Mouse (Mus musculus): ENCODE data around the gene A230072I06Rik. TPM values are rescaled to one million over a fixed set of nuclear protein-coding genes. Genes with fewer than 3 reads are reported as not detected.

Gene A230072I06Rik
- total and polyA plus RNA-seq, 3 experiments = not detected

DNA sequence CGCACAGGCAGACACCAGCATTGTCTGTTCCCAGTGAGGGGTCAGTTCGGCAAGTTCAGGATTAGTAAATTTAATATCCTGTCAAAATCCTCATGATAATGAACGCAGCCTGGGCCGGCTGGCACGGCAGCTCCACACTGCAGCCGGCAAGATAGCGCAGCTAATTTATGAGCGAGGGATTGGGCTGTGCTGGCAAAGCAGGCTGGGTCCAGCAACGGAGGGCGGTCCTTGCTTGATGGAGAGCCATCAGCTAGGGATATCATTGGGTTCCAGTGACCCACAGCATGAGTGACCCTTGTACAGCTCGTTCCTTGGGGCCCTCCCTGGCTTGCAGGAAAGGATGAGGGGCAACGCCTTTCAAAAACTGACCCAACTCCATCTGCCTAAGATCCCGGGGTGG is 48.6 kb downstream of the A230072I06Rik start:
- Histone ChIP-seq H3K9me3 (replicated peaks; ENCODE audit: insufficient read depth, low read length) (no peaks in the 10 kb centered on the region), H3K79me2 (ENCODE audit: control insufficient read depth, insufficient read depth, low read length, poor library complexity) (no peaks in the 10 kb centered on the region), H3K4me1 (ENCODE audit: control insufficient read depth in 1 of 2, insufficient read depth in 2 of 2, low read length in 2 of 2) (no peaks in the 10 kb centered on the region), H3K27me3 (ENCODE audit: control insufficient read depth in 1 of 2, insufficient read depth in 2 of 2, low read length in 2 of 2) (no peaks in the 10 kb centered on the region), H3K9ac (ENCODE audit: control insufficient read depth, low read depth, low read length, poor library complexity, severe bottlenecking) (no peak overlapping the region), H3K27ac (ENCODE audit: control insufficient read depth, low read depth, low read length) (no peak overlapping the region), H3K36me3 (ENCODE audit: control insufficient read depth in 1 of 2, insufficient read depth in 2 of 2, low read length in 2 of 2) (no peaks in the 10 kb centered on the region), H3K4me3 (ENCODE audit: control insufficient read depth in 1 of 2, insufficient read depth in 1 of 2, low read depth in 2 of 2, low read length in 2 of 2) (no peak overlapping the region)
- DNase-seq (ENCODE audit: low read depth, low spot score) = no peak
- no peak for TF ChIP-seq ELF1 (IDR thresholded peaks at IDR 0.05; ENCODE audit: low read depth, low read length)
- no peak for TF ChIP-seq POLR2A (IDR thresholded peaks at IDR 0.05; ENCODE audit: control insufficient read depth in 1 of 2, insufficient read depth in 1 of 2, low read depth in 1 of 2, low read length in 2 of 2, poor library complexity in 1 of 2)
- no peak for TF ChIP-seq E2F4 (IDR thresholded peaks at IDR 0.05; ENCODE audit: borderline replicate concordance, low read depth, low read length)
- TF ChIP-seq ZMIZ1 (IDR thresholded peaks at IDR 0.05; ENCODE audit: low read depth, low read length) = no peak
- no peak for TF ChIP-seq TAL1 (IDR thresholded peaks at IDR 0.05; ENCODE audit: low read length)
- TF ChIP-seq ETS1 (IDR thresholded peaks at IDR 0.05; ENCODE audit: low read depth, low read length) = no peak
- no peak for TF ChIP-seq RCOR1 (IDR thresholded peaks at IDR 0.05; ENCODE audit: low read depth, low read length)
- TF ChIP-seq UBTF (IDR thresholded peaks at IDR 0.05; ENCODE audit: borderline replicate concordance, insufficient read depth, low read depth, low read length) = no peak
- TF ChIP-seq JUND (IDR thresholded peaks at IDR 0.05; ENCODE audit: low read depth, low read length) = no peak
- no peak for TF ChIP-seq MAFK (IDR thresholded peaks at IDR 0.05; ENCODE audit: borderline replicate concordance, low read depth, low read length)
- no peak for TF ChIP-seq GATA1 (IDR thresholded peaks at IDR 0.05; ENCODE audit: low read depth, low read length)
- no peak for TF ChIP-seq BHLHE40 (IDR thresholded peaks at IDR 0.05; ENCODE audit: borderline replicate concordance, low read depth, low read length)
- no peak for TF ChIP-seq GABPA (IDR thresholded peaks at IDR 0.05; ENCODE audit: low read depth, low read length)
- no peak for TF ChIP-seq MYC (IDR thresholded peaks at IDR 0.05; ENCODE audit: low read depth, low read length)
- no peak for TF ChIP-seq MYB (IDR thresholded peaks at IDR 0.05; ENCODE audit: low read depth, low read length)

GRCm38 (mm10) chr8:12327707-12328471 is 49.3 kb downstream of the A230072I06Rik start:
- H3K9me3 ChIP-seq (replicated peaks; ENCODE audit: insufficient read depth, low read length) = no peaks in the 10 kb centered on the region

More at GRCm38 (mm10) chr8:12327707-12328471, 49.3 kb downstream of the A230072I06Rik start:
- no peaks in the 10 kb centered on the region for H3K4me1 ChIP-seq (ENCODE audit: control insufficient read depth in 1 of 2, insufficient read depth in 2 of 2, low read length in 2 of 2)
- no peak for DNase-seq (ENCODE audit: low read depth, low spot score)
- H3K27ac ChIP-seq (ENCODE audit: control insufficient read depth, low read depth, low read length) = no peak overlapping the region
- H3K79me2 ChIP-seq (ENCODE audit: control insufficient read depth, insufficient read depth, low read length, poor library complexity) = no peaks in the 10 kb centered on the region
- TF ChIP-seq MAX (IDR thresholded peaks at IDR 0.05; ENCODE audit: low read length) (no peak), MEF2A (IDR thresholded peaks at IDR 0.05; ENCODE audit: extremely low read depth, insufficient replicate concordance, low read depth, low read length, poor library complexity, severe bottlenecking) (no peak), POLR2AphosphoS5 (IDR thresholded peaks at IDR 0.05; ENCODE audit: borderline replicate concordance, low read depth, low read length) (no peak), SIN3A (IDR thresholded peaks at IDR 0.05; ENCODE audit: low read length) (no peak), EP300 (IDR thresholded peaks at IDR 0.05; ENCODE audit: low read depth in 1 of 2, low read length in 2 of 2) (no peak), ZKSCAN1 (IDR thresholded peaks at IDR 0.05; ENCODE audit: low read depth, low read length) (no peak), ZMIZ1 (IDR thresholded peaks at IDR 0.05; ENCODE audit: low read depth, low read length) (no peak), NELFE (IDR thresholded peaks at IDR 0.05; ENCODE audit: low read depth, low read length) (no peak), SMC3 (IDR thresholded peaks at IDR 0.05; ENCODE audit: low read depth, low read length) (no peak)
- H3K9ac ChIP-seq (ENCODE audit: control insufficient read depth, low read depth, low read length, poor library complexity, severe bottlenecking) = no peak overlapping the region
- no peaks in the 10 kb centered on the region for H3K36me3 ChIP-seq (ENCODE audit: control insufficient read depth in 1 of 2, insufficient read depth in 2 of 2, low read length in 2 of 2)
- no peak overlapping the region for H3K4me3 ChIP-seq (ENCODE audit: control insufficient read depth in 1 of 2, insufficient read depth in 1 of 2, low read depth in 2 of 2, low read length in 2 of 2)
- H3K27me3 ChIP-seq (ENCODE audit: control insufficient read depth in 1 of 2, insufficient read depth in 2 of 2, low read length in 2 of 2) = no peaks in the 10 kb centered on the region
